Mouse (Mus musculus) lung, embryonic 14.5 days (tissue): ENCODE measurements at regions not wholly inside any gene's neighbourhood (a gene's known extent, or its start where the extent isn't known, plus 50 kb on each side); places are given as distances from the start of the nearest gene placed in this dataset.

ENCODE experiments used
- ATAC-seq: fragments of 200-750 bp; cut with Nextera tagmentation; 2 replicates; pipeline ENCODE4 v1.8.0; 2017; ENCODE audit warnings: mild to moderate bottlenecking, moderate TSS enrichment, moderate library complexity; ENCODE audit not compliant: insufficient read depth
- DNase-seq: peaks from one replicate; pipeline ENCODE4 v3.0.0-alpha.2; 2015
- H3K27ac ChIP-seq: fragments of 300-500 bp; sonication (generic); 2 replicates; pipeline ENCODE4 v1.5.1; 2014; ENCODE audit warnings: low read depth, mild to moderate bottlenecking, moderate library complexity
- H3K27me3 ChIP-seq: fragments of 300-500 bp; sonication (generic); 2 replicates; pipeline ENCODE4 v1.6.1; 2014; ENCODE audit warnings: low read length, control low read depth; ENCODE audit not compliant: insufficient read depth
- H3K36me3 ChIP-seq: fragments of 300-500 bp; sonication (generic); 2 replicates; pipeline ENCODE4 v1.6.1; 2014; ENCODE audit warnings: control low read depth; ENCODE audit not compliant: insufficient read depth
- H3K4me1 ChIP-seq: fragments of 300-500 bp; sonication (generic); 2 replicates; pipeline ENCODE4 v1.6.1; 2014; ENCODE audit warnings: antibody characterized with exemption, control low read depth; ENCODE audit not compliant: insufficient read depth
- H3K4me2 ChIP-seq: fragments of 300-500 bp; sonication (generic); 2 replicates; pipeline ENCODE4 v1.6.1; 2014; ENCODE audit warnings: mild to moderate bottlenecking
- H3K4me3 ChIP-seq: fragments of 300-500 bp; sonication (generic); 2 replicates; pipeline ENCODE4 v1.5.1; 2014; ENCODE audit warnings: low read depth, low read length
- H3K9ac ChIP-seq: fragments of 300-500 bp; sonication (generic); 2 replicates; pipeline ENCODE4 v1.6.1; 2014
- H3K9me3 ChIP-seq: fragments of 300-500 bp; sonication (generic); 2 replicates; pipeline ENCODE4 v1.6.1; 2016; ENCODE audit warnings: low read depth, low read length, control low read depth
- CTCF ChIP-seq: IDR thresholded peaks from 2 replicates; pipeline ENCODE4 v1.5.1; 2016; ENCODE audit warnings: antibody characterized with exemption, low read depth
- WGBS: fragments of 180-500 bp; shearing (Covaris S2); extraction: QIAGEN DNeasy Blood & Tissue Kit; methylation state at CpG from one replicate; pipeline ENCODE4 v1.1.7; 2014; 5-methylcytosine and 5-hydroxymethylcytosine counted together

DNA sequence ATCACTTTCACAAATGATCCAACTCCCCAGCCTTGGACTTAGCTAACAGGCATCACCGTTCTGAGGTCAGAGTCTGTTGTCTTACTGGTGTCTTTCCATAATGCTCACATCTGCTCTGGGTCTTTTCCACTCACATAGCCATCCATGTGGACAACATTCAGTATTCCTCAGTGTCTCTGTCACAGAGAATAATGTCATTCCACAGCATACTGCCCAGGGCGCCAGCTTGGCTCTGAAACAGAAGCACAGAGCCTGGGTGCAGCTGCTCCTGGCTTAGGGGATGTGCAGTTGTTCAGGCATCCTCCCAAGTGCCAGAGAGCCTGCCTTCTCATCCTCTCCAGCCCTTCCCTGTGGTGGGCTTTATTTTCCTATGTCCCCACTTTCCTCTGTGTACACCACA, 226.7 kb upstream of the Mki67 start:
- no peak for TF ChIP-seq CTCF
- Histone ChIP-seq H3K4me3 (no peak overlapping the region), H3K27ac (no peak overlapping the region), H3K4me1 (no peaks in the 10 kb centered on the region), H3K36me3 (no peaks in the 10 kb centered on the region), H3K27me3 (no peaks in the 10 kb centered on the region), H3K9me3 (no peaks in the 10 kb centered on the region), H3K9ac (no peak overlapping the region), H3K4me2 (no peak overlapping the region)
- DNase-seq (no peak), ATAC-seq (no peak)
- 87% methylated on average over 2 of the region's 2 CpGs for WGBS

- 74% methylated on average over 5 of the region's 5 CpGs for WGBS
- Histone ChIP-seq H3K4me1 (no peaks in the 10 kb centered on the region), H3K27ac (no peak overlapping the region), H3K4me2 (no peak overlapping the region), H3K9me3 (no peaks in the 10 kb centered on the region), H3K9ac (no peak overlapping the region), H3K36me3 (no peaks in the 10 kb centered on the region), H3K27me3 (no peaks in the 10 kb centered on the region), H3K4me3 (no peak overlapping the region)
- no peak for TF ChIP-seq CTCF
- ATAC-seq (no peak), DNase-seq (no peak)
Observed at GRCm38 (mm10) chr7:135946071-135946646, 230.0 kb upstream of the Mki67 start.

DNA sequence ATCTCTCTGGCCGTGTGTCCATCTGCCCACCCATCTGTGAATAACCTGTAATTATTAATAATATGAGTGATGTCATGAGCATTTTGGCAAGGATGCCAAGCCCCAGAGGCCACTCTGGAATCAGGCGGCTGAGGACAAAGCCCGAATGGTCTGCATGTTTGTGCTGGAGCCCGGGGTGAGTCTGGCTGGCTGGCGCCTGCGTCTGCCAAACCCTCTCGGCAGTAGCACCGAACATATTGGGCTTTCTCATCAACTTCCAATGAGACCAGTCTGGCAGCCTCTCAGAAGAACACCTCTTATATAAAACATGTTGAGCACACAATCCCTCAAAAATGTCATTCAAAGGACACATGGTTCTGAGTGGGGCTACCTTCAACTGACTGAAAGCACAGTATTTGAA, 244.9 kb upstream of the Mki67 start:
- DNase-seq (peak; percentile 7), ATAC-seq (no peak)
- H3K4me1 ChIP-seq: no peaks in the 10 kb centered on the region
- H3K4me2 ChIP-seq: no peak overlapping the region
- WGBS: 59% methylated on average over 8 of the region's 8 CpGs
- no peak overlapping the region for H3K4me3 ChIP-seq
- H3K9ac ChIP-seq: no peak overlapping the region
- H3K27ac ChIP-seq: no peak overlapping the region
- no peaks in the 10 kb centered on the region for H3K36me3 ChIP-seq
- no peaks in the 10 kb centered on the region for H3K9me3 ChIP-seq
- TF ChIP-seq CTCF: no peak
- no peaks in the 10 kb centered on the region for H3K27me3 ChIP-seq

DNA sequence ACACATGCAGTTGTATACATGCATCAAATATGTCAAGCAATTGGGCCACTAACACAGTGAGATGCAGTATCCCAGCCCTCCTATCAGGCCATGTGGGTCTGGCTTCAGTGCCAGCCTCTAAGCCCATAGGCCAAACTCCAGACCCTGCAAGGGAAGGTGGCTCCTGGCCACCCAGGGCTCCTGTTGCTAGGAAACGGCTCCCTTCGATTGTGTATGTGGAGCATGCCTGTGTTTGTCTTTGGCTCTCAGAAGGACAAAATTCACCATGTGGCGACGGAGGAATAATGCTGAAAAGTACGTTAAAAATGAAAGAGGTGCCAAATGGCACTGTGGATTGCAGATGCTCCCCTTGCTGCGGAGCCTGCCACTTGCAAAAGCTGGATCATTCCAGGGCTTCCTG, 249.4 kb upstream of the Mki67 start:
- H3K27ac ChIP-seq: no peak overlapping the region
- WGBS: 40% methylated on average over 6 of the region's 6 CpGs
- no peak overlapping the region for H3K4me2 ChIP-seq
- H3K4me1 ChIP-seq: no peaks in the 10 kb centered on the region
- peak; percentile 7 for DNase-seq
- no peaks in the 10 kb centered on the region for H3K36me3 ChIP-seq
- TF ChIP-seq CTCF: no peak
- no peaks in the 10 kb centered on the region for H3K9me3 ChIP-seq
- ATAC-seq: no peak; the same call in 1 of the 2 replicates
- H3K4me3 ChIP-seq: no peak overlapping the region
- H3K9ac ChIP-seq: no peak overlapping the region
- no peaks in the 10 kb centered on the region for H3K27me3 ChIP-seq

DNA sequence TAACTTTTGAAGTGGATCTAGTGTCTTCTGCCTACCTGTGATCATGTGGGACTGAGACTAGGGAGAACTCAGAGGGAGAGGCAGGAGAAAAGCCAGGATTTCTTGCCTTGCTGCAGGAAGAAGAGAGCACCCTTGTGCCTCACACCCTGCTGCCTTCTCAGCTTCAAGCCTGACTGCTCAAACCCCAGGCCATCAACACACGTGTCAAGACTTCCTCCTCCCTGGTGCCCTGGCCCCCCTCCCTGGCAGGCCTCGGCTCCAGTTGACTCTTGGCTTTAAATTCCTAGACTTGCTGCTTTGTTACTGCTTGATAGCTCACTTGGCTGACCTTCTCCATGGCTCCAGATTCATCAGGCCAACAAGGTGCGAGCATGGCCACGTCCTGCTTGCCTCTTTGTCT, 250.1 kb upstream of the Mki67 start:
- no peak for TF ChIP-seq CTCF
- Histone ChIP-seq H3K4me2 (no peak overlapping the region), H3K9me3 (no peaks in the 10 kb centered on the region), H3K4me1 (no peaks in the 10 kb centered on the region), H3K9ac (no peak overlapping the region), H3K27ac (no peak overlapping the region), H3K4me3 (no peak overlapping the region), H3K27me3 (no peaks in the 10 kb centered on the region), H3K36me3 (no peaks in the 10 kb centered on the region)
- ATAC-seq (no peak), DNase-seq (no peak)
- 39% methylated on average over 4 of the region's 4 CpGs for whole genome bisulfite sequencing

GRCm38 (mm10) chr7:135968638-135969037, 252.5 kb upstream of the Mki67 start:
- Histone ChIP-seq H3K27ac (no peak overlapping the region), H3K36me3 (no peaks in the 10 kb centered on the region), H3K4me3 (no peak overlapping the region), H3K4me1 (no peaks in the 10 kb centered on the region), H3K9ac (no peak overlapping the region), H3K27me3 (no peaks in the 10 kb centered on the region), H3K4me2 (no peak overlapping the region), H3K9me3 (no peaks in the 10 kb centered on the region)
- no peak for ATAC-seq
- peak; percentile 2 for DNase-seq
- 25% methylated on average over 8 of the region's 8 CpGs for whole genome bisulfite sequencing
- no peak for TF ChIP-seq CTCF

DNA sequence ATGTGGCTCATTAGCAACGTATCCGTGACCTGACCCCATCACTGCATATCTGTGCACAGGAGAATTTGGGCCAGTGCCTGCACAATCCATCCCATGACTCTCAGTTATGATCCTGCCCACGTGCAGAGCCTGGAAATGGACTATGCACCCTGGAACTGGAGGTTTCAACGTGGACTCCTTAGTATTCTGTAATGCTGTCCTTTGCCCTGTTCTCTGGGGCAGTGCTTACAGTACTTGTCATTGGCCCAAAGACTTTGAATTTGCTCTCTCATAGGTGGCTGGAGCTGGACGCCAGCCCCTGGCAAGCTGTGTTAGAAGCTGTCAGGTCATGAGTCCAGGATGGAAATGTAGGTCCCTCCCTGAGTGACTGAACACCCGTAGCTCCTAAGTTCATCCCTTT, 269.9 kb upstream of the Mki67 start:
- Histone ChIP-seq H3K4me2 (no peak overlapping the region), H3K4me1 (no peaks in the 10 kb centered on the region), H3K27me3 (no peaks in the 10 kb centered on the region), H3K9me3 (no peaks in the 10 kb centered on the region), H3K9ac (no peak overlapping the region), H3K4me3 (no peak overlapping the region), H3K27ac (no peak overlapping the region), H3K36me3 (no peaks in the 10 kb centered on the region)
- WGBS: 68% methylated on average over 6 of the region's 6 CpGs
- TF ChIP-seq CTCF: no peak
- no peak for DNase-seq
- no peak for ATAC-seq

DNA sequence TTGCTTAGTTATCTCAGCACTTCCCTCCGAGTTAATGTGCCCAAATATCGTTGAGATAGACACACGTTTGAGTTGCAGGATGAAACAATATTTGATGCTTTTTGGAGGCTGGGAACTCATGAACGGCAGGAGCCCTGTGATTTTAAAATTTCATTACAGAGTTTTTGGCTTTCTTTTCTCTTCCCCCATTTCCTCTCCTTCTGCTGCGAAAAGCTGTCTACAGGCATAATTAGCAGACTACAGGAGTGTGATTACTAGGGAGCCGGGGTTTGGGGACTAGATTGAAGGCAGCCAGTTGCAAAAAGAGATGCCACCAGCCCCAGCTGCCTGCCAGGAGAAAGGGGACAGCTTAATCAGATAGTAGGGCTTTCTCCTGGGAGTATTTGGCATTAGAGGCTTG, 274.2 kb upstream of the Mki67 start:
- ATAC-seq (no peak), DNase-seq (no peak)
- no peak overlapping the region for H3K4me2 ChIP-seq
- no peak overlapping the region for H3K9ac ChIP-seq
- TF ChIP-seq CTCF: no peak
- no peak overlapping the region for H3K27ac ChIP-seq
- no peak overlapping the region for H3K4me3 ChIP-seq
- no peaks in the 10 kb centered on the region for H3K27me3 ChIP-seq
- no peaks in the 10 kb centered on the region for H3K9me3 ChIP-seq
- no peaks in the 10 kb centered on the region for H3K4me1 ChIP-seq
- WGBS: 65% methylated on average over 6 of the region's 6 CpGs
- H3K36me3 ChIP-seq: no peaks in the 10 kb centered on the region
